Mouse (Mus musculus): Measurements from ENCODE around the gene Spag4.

Spag4 gene

DNA sequence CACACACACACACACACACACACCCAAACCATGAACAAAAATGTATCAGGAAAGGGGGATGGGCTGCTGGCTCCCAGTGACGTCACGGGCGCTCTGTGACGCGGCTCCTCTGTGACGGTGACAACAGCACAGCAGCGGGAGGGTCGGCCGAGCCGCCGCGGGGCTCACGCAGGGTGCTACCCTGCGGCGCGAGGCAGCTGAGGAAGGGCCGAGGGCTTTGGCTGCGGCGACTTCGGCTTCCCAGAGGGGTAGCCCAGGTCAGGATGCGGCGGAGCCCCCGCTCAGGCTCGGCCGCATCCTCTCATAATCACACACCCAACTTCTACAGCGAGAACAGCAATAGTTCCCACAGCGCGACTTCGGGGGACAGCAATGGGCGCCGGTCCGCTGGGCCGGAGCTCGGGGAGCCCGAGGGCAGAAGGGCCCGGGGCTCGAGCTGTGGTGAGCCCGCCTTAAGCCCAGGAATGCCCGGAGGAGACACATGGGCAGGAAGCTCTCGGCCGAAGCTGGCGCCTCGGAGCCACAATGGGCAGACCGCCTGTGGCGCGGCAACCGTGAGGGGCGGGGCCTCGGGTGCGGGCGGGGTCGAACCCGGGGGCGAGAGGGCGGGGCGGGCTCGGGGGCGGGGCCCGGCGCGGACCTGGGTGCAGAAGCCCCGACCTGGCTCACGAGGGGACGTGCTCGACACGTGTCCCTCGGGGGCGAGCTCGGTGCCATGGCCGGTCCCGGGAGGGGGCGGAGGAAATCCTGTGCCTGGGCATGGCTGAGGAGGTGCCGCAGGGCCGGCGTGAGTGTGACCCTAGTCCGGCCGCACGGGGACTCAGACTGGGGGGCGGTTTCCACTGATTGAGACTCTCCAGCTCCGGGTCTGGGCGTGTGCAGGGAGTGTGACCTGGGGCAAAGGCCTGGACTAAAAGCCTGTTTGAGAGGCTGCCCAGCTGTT lies at the start of gene Spag4:
Gene Spag4 (plus strand): TSS at position 77 of the 943 bp plus-strand sequence.
- peak; percentile 59 to 68 for DNase-seq

DNA sequence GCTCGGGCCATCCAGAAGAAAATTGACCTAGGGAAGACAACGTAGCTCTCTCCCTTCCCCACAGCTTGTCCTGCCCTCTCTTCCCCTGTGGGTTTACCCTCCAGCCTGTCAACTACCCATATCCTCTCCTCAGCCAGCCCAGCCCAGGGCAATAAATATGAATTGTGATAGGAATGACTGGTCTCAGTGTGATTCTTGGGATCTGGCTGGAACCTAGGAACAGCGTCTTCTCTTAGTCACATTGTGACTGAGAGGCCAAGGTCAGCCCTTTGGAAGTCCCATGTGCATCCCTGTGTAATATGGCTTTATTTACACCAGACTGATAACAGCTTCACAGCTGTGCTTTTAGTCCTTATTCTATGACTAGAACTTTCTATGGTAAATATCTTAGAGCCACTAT lies 46.9 kb upstream of the Spag4 start:
- no peak for DNase-seq

DNA sequence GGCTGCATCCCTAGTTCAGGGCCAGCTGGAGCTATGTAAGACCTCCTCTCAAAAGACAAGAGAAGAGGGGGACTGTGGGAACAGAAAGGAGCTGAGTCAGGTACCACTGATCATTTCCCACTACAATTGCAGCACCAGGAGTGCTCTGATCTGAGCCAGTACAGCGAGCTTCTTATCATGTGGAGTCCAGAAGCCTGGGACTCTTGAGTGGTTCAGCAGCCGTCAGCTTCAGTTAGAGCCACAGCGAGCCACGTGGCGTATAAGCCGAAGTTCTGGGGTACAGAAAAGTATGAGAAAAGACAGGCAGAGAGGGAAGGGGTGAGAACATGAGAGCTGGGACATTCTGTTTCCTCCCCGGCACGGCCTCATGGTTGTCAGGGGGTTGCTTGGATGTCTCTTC lies 43.8 kb upstream of the Spag4 start:
- no peak for DNase-seq

DNA sequence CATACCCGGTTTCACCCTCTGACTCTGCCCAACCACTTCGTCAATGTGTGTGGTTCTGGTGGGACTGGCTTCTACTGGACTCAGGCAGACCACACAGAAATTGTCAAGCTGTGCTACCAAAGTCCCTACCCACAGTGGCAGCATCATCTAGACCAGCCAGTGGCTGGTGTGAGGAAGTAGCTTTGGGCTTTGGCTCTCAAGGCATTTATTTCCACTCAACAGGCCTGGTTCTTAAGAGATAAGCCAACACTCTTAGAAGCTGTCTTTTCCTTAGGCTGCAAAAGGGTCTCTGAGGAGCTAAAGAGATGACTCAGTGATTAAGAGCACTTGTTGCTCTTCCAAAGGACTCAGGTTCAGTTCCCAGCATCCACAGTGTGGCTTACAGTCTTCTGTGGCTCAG lies 43.2 kb upstream of the Spag4 start:
- no peak for DNase-seq

DNA sequence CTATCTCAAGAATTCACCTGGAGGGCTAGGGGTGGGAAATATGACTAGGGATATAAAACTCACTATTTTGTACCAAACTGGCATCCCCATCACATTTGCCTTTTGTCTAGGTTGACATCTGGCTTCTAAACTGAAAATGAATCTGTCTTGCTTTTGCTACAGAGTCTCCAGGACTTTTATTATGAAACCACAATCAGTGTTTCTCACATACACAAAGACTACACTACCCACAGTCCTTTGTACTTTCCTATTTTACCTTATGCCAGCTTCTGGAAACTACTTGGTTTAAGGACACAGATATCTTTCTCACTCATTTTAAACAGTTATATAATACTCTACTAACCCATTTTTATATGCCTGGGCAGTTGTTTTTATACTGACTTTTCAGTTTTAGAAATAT lies 39.5 kb upstream of the Spag4 start:
- DNase-seq = no peak

DNA sequence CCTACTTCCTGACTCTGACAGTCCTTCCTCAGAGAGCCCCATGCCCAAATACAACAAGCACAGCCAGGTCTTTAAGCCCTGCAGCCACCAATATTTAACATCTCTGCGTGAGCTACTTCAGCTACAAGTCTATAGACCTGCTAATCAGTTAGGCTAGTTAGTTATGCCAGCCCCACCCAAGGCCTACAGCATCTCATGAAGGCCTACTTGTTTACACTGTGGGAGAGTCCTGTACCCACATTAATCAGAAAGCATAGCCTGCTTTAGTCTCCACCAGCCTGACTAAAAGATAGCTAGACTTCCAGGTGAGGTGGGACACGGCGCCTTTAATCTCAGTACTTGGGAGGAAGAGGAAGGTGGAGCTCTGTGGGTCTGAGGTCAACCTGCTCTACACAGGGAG lies 25.6 kb upstream of the Spag4 start:
- DNase-seq = no peak

DNA sequence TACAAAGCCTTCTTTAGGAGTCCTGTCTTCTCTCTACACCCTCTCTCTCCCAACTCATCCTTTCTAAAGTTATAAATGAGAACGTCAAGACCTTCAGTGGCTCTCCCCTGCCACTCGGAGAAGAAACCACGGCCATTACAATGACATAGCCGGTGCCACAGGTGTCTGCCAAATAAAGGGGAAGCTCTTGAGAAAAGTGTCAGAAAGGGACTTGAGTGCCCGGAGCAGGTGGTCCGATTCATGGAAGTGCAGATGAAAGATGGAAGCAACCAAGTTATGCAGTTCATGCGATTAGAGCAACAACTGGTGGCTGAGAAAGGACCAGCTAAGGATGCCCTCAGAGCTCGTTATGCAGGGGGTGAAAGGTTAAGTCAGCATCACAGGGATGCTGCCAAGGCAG lies 22.1 kb upstream of the Spag4 start:
- no peak for DNase-seq

DNA sequence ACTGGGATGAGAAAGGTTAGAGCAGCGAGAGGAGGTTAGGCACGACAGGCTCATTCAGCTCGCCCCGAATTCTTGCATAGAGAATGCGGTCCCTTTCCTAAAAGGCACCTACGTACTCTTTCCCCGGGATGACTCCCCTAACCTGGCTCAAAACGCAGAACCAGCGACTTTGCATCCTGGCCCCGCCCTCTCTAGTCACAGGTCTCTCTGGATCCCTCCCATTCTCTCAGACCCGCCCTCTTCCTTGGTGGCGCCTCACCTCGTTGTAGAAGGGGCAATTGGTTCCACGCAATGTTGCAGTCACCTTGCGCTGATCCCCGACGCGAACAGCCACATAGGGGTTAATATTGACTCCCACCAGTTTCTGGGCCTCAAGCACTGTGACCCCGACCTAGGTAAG lies 17.0 kb upstream of the Spag4 start:
- DNase-seq = no peak

DNA sequence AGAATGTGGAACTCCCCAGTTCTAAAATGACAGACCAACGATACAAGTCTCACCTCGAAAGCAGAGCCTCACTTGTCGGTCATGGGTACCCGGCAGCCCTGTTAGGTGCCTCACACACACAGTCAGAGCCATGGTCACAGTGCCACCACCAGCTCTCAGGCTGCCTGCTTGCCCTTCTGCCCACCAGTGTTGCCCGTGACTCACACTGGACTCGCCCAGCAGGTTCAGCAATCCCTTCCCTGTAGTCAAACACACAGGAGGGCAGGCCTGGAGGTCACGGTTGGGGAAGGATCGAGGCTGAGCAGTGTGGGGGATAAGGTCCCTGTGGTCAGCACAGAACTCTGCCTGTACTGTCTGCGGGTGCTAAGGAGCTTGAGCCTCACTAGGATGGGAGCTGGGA lies 12.2 kb upstream of the Spag4 start, which contains the start of gene Fer1l4:
Gene Fer1l4 (minus strand): TSS at position 132 of the 400 bp plus-strand sequence.
- DNase-seq = no peak

DNA sequence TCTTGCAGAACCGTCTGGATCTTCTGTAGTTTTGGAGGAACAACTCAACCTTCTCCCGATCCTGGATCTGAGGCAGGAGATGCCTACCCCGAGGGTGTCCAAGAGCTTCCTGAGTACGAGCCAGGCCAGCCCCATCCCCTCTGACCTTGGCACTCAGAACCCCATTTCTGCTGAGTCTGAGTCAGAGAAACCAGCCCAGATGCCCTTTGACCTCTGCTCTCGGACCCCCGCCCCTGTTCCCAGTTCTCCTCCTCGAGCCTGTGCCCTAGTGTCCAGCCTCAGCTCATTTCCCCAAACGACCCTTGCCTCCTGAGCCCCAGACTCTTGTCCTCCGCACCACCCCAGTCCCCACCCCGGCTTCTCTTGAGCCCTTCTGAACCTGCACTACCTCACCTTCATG lies 1.2 kb downstream of the Spag4 start:
- no peak for DNase-seq

DNA sequence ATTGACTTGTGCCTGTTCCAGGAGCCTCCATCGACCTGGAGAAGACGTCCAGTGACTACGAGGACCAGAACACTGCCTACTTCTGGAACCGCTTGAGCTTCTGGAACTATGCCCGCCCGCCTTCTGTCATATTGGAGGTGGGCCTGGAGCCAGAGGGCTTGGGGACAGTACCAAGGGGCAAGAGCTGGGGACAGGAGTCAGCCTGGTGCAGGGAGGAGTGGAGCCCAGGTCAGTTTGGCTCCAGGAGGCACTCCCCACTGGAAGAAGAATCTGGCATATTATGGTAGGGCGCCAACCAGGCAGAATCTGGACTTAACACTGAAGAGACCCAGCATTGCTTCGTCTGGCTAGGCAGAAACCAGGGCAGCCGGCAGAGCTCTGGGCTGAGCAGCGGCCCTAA lies 2.9 kb downstream of the Spag4 start:
- DNase-seq = peak; percentile 68 to 72

DNA sequence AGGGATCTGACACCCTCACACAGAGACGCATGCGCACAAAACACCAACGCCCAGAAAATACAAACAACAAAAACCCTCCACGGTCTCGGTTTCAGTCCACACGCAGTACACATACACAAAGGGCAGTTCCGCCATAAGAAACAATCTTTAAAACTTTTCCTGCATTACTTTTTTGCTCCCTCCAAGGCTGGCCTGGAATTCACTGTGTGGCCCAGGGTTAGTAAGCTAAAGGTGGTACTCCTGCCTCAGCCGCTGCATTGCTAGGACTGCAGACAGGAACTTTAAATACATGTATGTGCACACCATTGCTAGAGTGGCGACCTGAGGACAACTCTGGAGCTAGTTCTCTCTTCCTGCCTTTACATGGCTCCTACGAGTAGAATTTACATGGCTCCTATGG lies 6.3 kb downstream of the Spag4 start:
- no peak for DNase-seq

DNA sequence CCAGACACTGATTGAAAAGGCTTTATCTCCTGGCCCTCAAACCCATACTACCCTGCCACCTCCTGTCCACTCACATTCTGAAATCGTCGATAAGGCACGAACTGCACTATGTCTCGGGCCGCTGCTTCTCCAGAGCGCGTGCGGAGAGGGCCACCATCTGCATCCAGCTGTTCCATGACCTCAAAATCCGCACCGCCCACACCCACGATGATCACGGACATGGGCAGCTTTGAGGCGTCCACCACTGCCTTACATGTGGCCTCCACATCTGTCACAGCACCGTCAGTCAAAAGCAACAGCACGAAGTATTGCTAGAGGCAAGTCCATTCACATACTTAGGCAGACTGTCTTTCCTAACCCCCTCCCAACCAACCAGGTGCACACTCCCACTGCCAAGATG lies 8.8 kb downstream of the Spag4 start:
- no peak for DNase-seq

DNA sequence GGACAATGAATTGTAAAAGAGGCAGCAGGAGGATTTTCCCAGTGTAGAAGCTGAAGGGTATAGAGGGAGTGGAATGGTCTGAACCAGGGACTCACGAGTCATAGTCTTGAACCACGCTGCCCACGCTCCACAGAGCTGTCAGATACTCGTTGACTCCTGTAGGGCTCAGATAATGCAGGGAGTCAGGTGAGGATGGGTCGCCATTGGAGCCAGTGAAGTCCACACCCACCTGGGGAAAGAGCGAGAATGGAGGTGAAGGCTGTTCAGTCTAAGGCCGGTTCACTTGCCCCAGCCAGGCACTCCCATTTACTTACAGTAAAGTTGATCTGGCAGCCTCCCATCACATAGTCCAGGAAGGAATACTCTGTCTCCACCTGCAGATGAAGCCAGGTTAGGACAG lies 12.5 kb downstream of the Spag4 start:
- no peak for DNase-seq

DNA sequence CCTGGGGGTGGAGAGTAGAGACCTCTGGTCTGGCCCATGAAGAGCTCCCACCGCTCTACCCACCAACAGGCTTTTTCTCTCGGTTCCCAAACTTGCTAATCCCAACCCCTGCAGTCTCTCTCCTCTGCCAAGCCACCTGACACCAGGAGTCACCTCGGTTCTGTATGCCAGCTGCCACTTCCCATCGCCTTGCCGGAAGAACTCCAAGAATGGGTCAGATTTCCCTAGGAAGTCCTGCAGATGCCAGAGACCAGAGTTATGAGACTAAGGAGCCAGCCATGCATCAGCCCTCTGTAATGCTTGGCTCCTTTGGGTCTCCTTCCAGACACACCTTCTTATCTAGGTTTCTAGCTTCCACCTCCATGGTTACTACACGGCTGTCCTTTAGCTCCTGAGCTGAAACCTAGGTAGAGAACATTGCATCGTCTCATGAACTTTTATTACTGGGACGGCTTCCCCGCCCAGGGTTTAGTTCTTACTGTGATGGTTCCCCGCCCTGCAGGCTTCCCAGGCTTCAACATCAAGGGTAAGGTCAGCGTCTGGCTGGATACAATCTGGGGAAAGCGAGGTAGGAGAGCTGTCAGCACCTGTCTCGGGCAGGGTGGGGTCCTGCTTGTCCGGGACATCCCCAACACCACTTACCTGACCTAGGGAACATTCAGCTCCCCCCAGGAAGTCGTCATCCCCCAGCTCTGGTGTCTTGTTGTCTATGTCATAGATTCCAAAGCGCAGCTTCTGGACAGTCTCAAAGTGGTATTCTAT lies 13.6 kb downstream of the Spag4 start:
- no peak for DNase-seq

DNA sequence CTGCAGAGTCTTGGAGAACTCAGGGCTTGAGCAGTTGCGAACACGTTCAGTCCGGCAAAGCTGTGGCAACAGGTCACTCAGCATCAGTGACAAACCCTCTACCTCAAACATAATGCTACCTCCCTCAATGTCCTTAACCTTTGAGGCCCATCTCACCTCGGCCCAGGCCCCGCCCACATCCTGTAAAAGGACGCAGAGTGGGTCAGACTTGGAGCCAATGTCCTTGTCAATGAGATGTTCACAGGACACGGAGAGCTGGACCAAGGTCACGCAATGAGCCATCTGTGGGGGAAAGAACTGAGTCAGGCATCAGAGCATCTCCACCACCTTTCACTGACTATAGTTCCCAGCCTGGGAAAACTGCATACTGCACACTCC lies 14.2 kb downstream of the Spag4 start:
- DNase-seq = no peak

DNA sequence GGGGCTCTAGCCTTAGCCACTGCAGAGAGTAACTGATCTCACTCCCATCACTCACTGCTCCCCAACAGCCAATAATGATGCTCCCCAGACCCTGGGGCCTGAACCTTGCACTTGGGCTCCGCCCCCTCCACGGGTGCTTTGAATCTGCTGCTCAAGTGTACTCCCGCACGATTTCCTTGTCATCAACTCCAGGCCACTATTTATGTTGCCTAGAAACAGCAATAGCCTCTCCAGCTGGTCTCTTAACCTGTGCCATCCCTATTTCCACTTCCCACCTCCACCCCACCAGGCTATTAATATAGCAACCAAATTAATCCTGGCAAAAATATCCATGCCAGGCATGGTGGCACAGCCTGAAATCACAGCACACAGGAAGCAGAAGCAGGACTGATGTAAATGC lies 14.7 kb downstream of the Spag4 start:
- peak; percentile 30 to 34 for DNase-seq

DNA sequence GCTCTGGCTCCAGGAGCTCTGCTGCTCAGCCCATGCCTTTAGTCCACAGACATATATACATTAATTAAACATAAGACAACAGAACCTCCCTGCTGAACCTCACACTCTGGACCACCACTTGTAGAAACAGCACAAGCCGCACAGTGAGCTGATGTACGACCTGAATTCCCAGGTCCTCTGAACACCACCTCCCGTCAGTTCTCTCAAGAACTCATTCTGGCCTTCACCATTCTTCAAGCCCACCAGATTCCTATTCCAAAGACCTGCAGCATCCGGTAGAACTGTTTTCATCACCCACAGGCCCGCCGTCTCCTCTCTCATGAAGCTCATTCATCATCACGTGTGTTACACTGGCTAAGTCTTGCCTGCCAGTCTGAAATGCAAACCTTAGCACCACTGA lies 15.4 kb downstream of the Spag4 start:
- no peak for DNase-seq

DNA sequence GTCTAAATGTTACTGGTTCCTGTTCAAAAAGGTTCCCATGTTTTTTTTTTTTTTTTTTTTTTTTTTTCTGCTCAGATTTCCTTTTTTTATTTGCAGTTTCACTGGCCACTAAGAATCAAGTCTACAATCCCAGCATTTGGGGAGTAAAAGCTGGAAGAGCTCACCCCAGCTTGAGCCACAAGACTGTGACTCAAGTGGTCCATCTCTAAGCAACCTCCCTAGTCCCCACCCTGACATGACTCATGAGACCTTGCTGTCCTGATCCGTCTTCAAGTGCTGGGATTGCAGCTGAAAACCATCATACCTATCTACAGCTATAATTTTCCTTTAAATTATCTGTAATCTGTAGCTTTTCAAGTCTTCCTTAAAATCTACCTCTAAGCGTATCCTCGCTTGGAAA lies 19.6 kb downstream of the Spag4 start:
- no peak for DNase-seq

DNA sequence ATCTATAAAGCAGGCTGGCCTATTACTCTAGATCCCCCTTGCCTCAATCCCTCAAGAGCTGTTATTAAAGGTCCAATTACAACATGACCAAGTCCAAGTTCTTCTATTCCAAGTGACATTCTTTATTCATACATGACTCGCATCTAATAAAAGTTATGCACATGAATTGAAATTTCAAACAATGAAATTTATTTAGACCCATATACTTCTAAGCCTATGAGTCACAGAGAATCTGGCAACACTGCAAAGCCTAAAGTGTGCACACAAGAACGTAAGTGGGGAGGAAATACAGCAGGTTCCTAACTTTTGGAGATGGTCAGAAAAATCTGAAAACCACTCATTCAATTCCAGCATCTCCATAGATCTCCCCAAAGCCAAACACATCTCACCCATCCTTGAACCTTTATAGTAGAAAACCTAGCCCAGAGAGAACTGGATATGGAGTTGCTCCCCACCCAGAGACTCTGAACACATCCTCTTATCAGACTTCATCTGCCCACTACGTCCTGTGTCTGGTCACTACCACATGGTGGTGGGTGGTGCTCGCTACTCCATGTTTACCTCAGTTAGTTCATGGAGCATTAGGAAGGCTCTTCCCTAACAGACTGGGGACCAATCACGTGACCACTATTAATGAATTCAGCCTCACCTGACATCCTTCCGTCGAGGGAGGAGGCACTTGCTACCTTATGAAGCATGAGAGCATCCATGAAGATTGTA lies 22.6 kb downstream of the Spag4 start:
- no peak for DNase-seq

DNA sequence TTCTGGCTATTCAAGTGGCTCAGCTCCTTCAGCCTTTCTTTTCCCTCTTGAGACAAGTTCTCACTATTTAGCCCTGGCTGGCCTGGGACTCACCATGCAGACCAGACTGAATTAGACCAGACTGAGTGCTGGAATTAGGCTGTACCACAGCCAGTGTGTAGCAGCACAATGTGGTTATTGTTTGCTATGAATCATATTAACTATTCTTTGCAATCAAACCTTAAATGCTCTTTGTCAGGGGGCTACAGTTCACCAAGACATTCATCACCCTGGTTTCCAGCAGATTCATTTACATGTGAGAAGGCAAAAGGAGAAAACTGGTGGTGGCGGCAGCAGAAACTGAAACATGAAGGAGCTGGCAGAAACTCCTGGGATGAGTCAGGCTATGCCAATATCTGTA lies 24.8 kb downstream of the Spag4 start:
- no peak for DNase-seq

DNA sequence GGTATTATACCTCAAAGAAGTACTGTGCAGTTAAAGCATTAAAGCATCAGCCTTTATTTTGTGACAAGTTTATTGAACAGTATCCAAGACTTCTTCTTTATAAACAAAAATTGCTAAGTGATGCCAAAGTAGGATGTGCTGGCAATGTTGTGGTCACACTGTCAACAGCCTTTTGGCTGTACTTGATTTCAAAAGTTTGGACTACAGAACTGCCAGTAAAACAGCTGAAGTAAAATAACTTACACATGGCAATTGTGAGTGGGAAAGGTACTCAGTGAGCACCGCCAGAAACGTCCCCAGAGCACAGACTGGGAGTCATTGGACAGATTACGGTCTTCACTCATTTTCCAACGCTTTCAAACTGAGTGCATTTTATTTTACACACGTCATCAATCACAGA lies 27.0 kb downstream of the Spag4 start:
- no peak for DNase-seq

DNA sequence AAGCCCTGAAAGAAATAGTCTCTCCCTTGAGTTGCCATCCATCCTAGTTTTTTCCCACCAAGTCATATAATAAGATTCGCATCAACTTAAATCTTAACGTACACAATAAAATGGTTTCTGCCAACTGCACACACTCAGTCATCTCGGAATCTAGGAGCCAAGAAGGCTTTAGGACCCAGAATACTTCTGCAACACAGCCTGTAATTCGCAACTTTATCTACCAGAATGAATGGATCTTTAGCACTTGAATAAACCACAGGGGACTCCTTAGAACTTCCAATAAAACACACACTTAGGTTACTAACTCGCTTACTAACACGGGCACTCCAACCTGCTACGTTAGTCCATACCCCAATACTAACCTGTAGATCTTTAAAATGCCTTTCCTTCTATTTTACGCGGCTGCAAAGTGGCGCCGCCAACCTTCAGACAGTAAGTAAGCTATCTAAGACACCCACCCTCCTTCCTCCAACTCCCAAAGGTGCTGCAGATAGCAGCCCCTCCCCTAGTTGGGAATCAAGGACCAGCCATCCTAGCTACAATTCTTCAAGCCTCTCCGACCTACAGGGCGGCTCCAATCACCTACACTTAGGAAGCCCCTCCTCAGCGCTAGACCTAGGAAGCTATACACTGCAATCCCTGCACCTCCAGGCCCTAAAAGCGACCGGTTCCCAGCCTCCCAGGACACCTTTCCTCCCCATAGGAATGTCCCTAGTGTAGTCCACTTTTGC lies 45.8 kb downstream of the Spag4 start:
- DNase-seq = no peak
